Mouse (Mus musculus): ENCODE results near the gene Htr2c. TPM values are rescaled to one million over a fixed set of nuclear protein-coding genes. Genes with fewer than 3 reads are reported as not detected.

The Htr2c gene
- polyA plus RNA-seq (2012; rRNA removed): 6.1 and 20.2 TPM in 2 replicates

DNA sequence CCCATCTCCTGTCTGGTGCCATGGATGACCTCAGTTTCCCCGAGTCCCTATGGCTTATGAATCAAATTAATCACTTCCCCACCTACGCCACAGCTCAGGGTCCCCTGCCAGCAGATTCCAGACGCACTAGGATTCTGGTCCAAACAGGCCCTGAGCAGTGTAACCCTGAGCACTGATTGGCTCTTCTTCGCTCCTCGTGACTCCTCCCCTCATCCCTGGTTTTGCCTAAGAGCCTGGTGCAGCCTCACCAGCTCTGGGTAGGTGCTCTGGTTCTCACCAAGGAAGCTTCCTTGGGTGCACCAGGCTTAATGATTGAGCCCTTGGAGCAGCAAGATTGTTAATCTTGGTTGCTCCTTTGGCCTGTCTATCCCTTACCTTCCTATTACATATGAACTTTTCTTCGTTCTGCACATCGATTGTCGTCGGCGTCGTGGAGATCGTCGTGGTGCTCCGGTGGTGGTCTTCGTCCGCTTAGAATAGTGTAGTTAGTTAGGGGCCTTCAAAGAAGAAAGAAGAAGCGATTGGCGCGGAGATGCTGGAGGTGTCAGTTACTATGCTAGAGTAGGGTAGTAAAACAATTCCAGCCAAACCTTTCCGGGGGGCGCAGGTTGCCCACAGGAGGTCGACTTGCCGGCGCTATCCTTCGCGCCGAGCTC, at the start of gene Htr2c:
Htr2c (plus strand) TSS at position 256 of the 656 bp plus-strand sequence.
- DNase-seq (ENCODE audit: extremely low spot score in 1 of 2, low spot score in 1 of 2): peak in 1 of 2 experiments; percentile 39

DNA sequence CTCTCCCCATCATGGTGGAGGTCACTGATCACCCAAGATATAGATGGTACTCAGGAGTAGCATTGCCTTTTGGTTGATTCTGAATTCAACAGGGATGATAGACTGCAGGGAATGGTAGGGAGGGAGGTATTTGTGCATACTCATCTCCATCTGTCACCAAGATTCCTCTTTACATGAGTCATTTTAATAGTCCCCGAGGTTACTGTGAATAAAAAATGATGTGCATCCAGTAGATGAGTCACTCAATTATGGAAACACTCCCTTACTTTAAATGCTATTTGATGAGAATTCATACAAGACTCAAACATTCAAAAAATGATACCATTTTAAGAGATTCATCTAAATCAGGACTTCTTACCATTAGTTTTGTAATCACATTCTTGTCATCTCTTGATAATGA, 34.1 kb upstream of the Htr2c start:
- peak in 1 of 2 experiments; percentile 3 for DNase-seq (ENCODE audit: extremely low spot score in 1 of 2, low spot score in 1 of 2)

DNA sequence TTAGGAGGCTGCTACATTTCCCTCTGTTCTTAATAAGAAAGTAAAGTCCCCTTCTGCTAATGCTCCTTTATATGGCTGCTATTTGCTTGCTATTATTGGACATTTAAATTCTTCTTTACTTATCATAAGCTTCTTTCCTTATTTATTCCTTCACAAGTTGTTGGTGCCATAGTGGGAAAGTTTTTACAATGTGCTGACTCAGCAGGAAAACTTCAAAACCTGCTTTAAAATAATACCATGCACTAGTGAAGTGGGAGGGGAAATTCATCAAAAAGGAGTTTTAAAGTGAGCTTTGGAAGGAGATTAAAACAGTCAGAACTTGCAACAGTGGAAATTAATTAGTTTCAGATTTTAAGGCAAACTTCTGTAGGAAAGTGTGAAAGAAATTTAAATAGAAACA, 26.0 kb upstream of the Htr2c start:
- no peak for DNase-seq (ENCODE audit: extremely low spot score in 1 of 2, low spot score in 1 of 2)

DNA sequence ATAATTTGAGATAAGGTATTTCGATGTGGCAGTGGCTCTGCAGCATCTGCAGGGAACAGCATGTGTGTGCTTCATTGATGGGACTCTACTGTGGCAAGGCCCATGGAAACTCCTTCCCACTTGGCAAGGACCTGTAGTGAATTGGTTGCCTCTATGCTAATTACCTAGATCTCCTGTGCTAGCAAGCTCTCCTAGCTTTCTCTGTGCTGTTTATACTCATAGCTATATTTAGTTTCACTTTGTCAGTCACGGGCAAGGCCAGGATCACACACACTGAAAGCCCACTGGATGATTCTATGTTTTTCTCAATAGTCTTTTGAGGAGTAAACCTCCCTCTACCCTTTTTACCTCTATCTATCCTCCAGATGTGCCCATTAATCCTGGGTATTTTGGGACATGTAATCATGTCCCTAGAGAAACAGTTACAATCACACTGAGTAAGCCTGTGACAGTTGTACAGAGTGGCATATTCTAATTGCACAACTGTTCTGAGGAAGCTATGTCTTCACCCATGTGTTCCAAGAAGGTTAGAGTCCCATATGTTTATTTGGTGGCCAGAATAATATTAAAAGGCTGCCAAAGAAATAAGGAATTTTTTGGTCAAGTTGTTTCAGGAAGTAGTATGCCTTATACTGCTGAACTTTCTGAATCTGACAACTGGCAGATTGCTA, 16.0 kb upstream of the Htr2c start:
- no peak for DNase-seq (ENCODE audit: extremely low spot score in 1 of 2, low spot score in 1 of 2)

DNA sequence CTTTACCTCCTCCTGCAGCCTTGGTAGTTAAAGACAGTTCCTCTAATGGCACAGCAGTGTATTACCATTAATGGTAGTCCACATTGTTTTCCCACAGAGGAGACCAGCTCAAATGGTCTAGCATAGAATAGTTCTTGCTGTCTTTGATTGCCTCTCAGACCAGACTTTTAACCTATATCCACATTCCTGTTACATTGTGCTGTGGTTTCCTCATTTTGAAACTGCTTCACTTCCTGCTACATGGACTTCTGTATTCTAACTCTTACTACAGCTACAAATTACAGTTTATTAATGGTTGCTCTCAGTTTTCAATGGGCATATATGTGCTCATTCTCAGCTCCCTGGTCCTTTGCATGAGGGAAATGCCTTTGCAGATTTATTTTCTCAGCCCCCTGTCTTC, 15.3 kb upstream of the Htr2c start:
- no peak for DNase-seq (ENCODE audit: extremely low spot score in 1 of 2, low spot score in 1 of 2)

DNA sequence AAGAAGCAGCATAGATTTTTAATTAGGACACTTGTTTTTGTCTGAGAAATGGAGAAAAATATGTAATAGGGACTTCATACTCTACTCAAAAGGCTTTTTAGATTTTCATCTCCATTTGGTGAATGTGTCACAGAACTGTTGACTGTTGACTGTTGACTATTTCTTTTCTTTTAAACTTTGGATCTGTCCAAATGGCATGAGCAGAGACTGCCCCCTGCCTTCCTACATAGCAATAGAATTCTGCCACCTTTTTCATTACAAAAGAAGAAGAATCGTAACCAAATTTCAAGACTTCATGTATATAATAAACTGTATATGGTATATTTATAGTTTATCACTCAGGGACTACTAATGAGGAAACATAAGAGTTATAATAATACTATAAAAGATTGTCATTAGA, 3.7 kb upstream of the Htr2c start:
- DNase-seq (ENCODE audit: extremely low spot score in 1 of 2, low spot score in 1 of 2): no peak

DNA sequence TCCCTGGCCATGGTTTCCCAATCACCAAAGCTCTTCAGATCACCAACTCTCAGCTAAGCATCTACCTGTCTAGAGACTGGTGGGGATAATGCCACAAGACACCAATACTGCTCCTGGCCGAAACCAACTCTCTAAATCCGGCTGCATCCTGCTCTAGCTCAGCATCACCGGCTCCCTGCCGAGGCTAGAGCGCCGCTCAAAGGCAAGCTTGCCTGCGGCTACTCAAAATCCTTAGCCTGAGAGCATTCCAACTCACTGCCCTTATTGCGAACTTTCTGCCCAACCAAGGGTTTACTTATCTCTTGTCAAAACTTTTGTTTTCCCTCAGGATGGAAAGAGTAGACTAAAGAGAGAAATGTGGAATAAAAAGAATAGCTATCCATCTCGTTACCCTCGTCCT, 2.4 kb upstream of the Htr2c start:
- no peak for DNase-seq (ENCODE audit: extremely low spot score in 1 of 2, low spot score in 1 of 2)

DNA sequence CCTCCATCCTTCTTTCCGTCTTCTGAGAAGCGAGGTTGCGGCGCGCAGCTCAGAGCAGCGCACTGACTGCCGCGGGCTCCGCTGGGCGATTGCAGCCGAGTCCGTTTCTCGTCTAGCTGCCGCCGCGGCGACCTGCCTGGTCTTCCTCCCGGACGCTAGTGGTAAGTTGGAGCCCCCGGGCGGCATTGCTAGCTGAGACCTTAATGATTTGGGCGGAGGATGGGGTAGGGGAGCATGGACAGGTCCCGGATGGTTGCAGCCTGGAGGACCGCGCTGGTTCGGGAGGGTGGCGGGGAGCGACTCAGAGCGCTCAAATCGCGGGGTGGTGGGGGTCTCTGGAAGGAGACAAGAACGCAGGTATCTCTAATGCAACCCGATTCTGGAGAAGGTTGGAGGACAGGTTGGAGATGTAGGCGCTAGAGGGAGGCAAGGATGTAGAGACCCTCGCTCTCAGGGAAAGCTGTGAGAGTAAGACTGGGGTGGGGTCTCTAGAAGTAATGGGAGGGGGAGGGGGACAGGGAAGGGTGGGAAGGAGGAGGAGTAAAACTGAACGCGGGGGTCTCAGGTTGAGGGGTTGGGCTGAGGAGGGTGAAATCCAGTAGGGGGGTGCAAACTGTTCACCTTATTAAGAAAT, 718 bp downstream of the Htr2c start:
- no peak for DNase-seq (ENCODE audit: extremely low spot score in 1 of 2, low spot score in 1 of 2)

DNA sequence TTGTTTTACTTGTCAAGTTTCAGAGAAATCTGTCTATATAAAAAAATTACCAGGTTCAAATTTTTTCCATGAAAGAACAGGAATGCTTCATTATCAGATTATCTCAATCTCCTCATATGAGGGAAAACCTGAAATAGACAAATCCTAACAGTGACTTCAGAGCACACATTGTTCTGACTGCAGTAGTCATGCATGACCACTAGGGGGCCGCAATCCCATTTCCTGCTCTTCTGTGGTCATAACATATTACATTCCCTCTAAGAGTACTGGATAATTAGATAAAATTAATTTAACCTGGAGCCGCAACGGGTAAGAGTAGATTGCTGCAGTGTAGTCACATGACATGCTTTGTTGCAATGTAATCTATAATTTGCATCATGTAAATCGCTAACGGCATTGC, 17.6 kb downstream of the Htr2c start:
- no peak for DNase-seq (ENCODE audit: extremely low spot score in 1 of 2, low spot score in 1 of 2)

DNA sequence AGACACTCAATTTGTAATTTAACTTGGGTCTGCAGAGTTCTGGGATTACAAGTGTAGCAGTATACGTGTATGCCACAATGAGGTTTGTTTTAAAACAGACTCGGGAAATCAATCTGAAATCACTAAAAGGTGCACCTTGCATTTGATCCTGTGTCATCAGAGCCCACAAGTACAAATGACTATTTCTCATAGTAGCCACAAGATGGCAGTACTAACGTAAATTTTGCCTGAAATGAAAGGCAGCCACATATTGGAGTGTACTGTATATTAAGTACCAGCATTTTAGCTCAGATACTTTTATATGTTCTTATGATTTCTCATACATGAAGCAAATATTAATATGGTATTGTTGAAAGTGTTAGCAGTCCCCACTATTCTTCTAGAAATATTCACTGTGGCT, 93.4 kb downstream of the Htr2c start:
- peak in 1 of 2 experiments; percentile 2 for DNase-seq (ENCODE audit: extremely low spot score in 1 of 2, low spot score in 1 of 2)

DNA sequence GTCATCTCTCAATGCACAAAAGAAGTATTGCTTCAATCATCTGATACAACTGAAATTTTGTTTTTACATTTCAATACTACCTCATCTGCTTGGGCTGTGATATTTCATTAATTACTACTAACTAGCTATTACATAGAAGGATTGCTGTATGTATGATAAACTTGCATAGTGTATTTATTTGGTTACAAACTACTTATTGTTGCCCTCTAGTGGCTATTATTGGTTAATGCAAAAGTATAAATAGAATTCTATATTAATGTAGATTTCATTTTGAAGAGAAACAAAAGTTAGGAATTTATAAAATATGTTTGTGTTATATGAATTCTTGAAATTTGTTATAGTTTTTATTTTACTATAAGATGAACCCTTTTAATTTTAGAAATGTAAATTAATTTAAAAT, 109.3 kb downstream of the Htr2c start:
- DNase-seq (ENCODE audit: extremely low spot score in 1 of 2, low spot score in 1 of 2): no peak

DNA sequence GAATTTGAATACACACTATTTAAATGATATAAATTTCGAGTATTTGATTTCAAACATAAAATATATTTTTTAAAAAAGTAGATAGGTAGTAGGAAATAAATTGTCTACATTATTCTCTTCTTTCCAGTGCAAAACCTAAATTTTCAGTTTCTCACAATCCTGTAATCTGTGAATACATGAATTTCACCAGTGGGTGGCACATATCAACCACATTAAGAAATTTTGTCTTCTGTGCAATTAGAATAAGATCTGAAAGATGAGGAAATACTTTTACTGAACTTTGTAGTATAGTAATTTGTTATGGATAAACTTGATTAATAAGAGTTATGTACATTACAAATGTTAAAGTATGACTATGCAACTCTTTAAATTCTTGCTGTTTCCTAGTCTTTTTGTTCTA, 156.8 kb downstream of the Htr2c start:
- no peak for DNase-seq (ENCODE audit: extremely low spot score in 1 of 2, low spot score in 1 of 2)

DNA sequence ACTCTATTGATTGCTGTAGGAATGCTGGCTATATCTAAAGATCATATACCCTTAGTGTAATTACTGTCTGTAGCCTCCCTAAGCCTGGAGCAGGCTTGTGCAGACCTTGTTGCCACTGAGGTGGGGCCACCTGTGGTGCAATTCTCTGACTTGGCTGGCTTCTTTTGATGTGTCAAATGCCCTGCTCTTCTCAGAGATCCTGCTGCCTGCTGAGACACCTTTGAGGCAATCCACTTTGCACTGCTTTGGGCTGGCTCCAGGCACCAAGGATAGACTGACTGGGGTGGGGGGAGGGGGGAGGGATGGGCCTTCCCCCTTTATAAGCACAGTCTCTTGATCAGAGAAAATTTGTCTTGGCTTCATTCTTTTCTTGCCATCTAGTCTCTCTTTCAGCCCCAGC, 252.9 kb downstream of the Htr2c start:
- no peak for DNase-seq (ENCODE audit: extremely low spot score in 1 of 2, low spot score in 1 of 2)

DNA sequence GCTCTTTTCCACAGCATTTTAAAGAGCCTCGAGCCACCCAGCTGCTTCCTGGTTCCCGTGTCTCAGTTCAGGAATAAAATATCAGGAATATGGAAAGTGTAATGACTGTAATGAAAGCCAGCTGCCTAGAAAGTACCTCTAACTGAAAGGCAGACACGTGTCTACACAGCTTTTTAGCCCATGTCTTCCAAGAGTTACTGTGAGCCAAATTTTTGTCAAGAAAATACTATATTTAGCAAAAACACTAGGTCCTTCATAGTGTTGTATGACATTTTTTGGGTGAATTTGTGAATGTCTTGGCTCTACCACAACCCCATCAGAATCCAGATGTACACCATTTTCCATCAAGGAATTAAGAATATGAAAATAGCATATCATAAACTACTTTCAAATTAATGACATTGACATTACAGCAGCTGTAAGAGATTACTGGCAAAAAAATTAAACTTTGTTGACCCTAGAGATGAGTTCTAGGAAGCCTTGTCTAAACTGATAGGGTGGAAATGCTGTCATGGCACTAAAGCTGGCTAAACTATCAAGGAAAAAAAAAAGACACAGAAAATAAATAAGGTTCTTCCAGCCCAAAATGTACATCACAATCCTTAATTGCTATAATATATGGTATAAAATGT, 255.2 kb downstream of the Htr2c start:
- DNase-seq (ENCODE audit: extremely low spot score in 1 of 2, low spot score in 1 of 2): no peak

DNA sequence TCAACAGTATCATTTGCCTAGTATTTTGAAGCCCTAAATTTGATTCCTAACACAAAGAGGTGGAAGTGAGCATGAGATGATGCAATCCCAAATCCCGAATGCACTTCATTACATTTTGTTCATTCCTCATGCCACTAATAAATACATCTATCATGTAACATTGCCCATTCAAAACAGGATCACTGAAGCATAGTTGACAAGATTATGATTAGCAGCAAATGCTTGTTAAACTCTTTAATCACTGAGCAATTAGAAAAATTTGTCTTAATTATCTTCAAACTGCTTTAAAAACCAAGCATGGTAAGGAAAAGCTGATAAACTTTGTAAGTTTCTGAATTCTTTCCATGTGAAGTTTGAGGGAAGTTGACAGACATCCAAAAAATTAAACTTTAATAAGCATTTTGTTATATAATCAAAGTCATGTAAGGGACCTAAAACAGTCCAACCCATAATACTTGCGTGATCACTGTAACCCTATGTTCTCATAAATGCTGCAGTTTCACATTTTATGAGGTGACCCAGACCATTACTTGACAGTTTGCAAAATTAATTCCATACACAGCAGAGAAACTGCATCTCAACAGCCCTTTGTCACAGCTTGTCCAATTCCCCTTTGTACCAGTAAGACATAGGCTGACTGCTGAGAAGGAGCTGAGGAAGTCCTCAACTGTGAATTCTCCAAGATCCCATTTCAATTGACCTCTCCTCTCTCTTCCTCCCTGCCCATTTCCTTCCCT, 276.7 kb downstream of the Htr2c start:
- DNase-seq (ENCODE audit: extremely low spot score in 1 of 2, low spot score in 1 of 2): no peak
